Mouse (Mus musculus) testis, adult 2 months (tissue): ENCODE results near the gene Fbn1. TPM values are rescaled to one million over a fixed set of nuclear protein-coding genes. Genes with fewer than 3 reads are reported as not detected.

Experiments used
- H3K27ac ChIP-seq: fragments of 200-500 bp; 2 replicates; pipeline ENCODE4 v1.5.1; 2012; ENCODE audit warnings: low read depth, low read length; ENCODE audit not compliant: control insufficient read depth, insufficient read depth
- H3K27me3 ChIP-seq: fragments of 200-500 bp; 2 replicates; pipeline ENCODE4 v1.6.1; 2012; ENCODE audit warnings: mild to moderate bottlenecking, low read length, moderate library complexity; ENCODE audit not compliant: control insufficient read depth, insufficient read depth
- H3K36me3 ChIP-seq: fragments of 200-500 bp; 2 replicates; pipeline ENCODE4 v1.6.1; 2012; ENCODE audit warnings: mild to moderate bottlenecking, low read length; ENCODE audit not compliant: control insufficient read depth, insufficient read depth
- H3K4me1 ChIP-seq: fragments of 200-500 bp; 2 replicates; pipeline ENCODE4 v1.6.1; 2012; ENCODE audit warnings: low read length; ENCODE audit not compliant: control insufficient read depth, insufficient read depth
- H3K4me3 ChIP-seq: fragments of 200-500 bp; 2 replicates; pipeline ENCODE4 v1.5.1; 2012; ENCODE audit warnings: low read depth, mild to moderate bottlenecking, low read length, moderate library complexity, mixed read lengths; ENCODE audit not compliant: control insufficient read depth
- CTCF ChIP-seq: fragments of 200-500 bp; IDR thresholded peaks from 2 replicates; pipeline ENCODE4 v1.5.1; 2012; ENCODE audit warnings: low read depth, mild to moderate bottlenecking, inconsistent platforms, low read length, moderate library complexity; ENCODE audit not compliant: control insufficient read depth, insufficient read depth, insufficient replicate concordance
- POLR2A ChIP-seq: fragments of 200-500 bp; IDR thresholded peaks from 2 replicates; pipeline ENCODE4 v1.6.1; 2012; ENCODE audit warnings: low read depth, mild to moderate bottlenecking, inconsistent platforms, low read length, moderate library complexity; ENCODE audit not compliant: control insufficient read depth
- polyA plus RNA-seq: library from polyadenylated mRNA; depleted of rRNA; stranded (reverse); fragments of >200 nt; gene quantifications from 2 replicates; pipeline ENCODE4 v1.2.3, GENCODE M21; 2012

Gene Fbn1
- polyA plus RNA-seq, 1 experiment = 1.1 TPM

GRCm38 (mm10) chr2:125379206-125379605 lies 128.6 kb downstream of the Fbn1 start:
- Histone ChIP-seq H3K36me3 (no peaks in the 10 kb centered on the region), H3K27ac (no peak overlapping the region), H3K27me3 (no peaks in the 10 kb centered on the region), H3K4me3 (no peak overlapping the region), H3K4me1 (no peaks in the 10 kb centered on the region)
- TF ChIP-seq CTCF (no peak), POLR2A (no peak)

DNA sequence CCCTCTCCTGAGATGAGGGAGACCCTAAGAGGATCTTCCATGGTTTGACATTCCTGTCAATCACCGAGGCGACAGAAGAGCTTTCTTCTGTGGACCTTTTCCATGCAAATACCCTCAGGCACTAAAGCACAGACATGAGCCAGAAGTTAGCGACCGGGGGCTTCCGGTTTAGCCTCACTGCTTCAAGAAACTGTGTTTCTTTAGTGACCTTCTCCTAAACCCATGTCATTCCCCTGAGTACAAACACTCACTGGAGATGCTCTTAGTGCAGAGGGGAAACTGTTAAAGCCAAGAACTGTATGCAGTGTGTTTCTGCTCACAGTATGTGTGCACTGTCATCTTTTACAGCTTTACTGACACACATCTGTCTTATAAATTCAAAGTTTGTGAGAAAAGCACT lies 131.9 kb downstream of the Fbn1 start:
- Histone ChIP-seq H3K36me3 (no peaks in the 10 kb centered on the region), H3K27ac (no peak overlapping the region), H3K27me3 (no peaks in the 10 kb centered on the region), H3K4me1 (no peaks in the 10 kb centered on the region), H3K4me3 (no peak overlapping the region)
- TF ChIP-seq CTCF (no peak), POLR2A (no peak)

DNA sequence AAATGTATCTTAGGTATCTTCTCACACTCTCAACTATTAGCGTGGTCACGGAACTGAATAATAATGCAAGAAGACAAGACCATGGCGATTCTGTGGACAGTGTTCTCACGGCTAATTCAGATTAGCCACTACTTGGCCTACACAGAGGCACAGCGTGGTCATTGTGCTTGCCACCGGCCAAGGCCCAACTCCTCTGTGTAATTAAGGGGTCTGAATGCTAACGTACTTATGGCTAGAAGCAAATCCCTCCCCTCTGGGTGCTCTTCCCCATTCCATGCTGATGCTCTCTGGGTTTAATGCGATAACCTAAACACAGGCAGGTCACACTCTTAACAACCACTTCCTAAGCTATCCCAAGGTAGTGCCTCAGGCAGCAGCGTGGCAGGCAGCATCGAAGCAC lies 132.5 kb downstream of the Fbn1 start:
- no peaks in the 10 kb centered on the region for H3K36me3 ChIP-seq
- no peak overlapping the region for H3K27ac ChIP-seq
- TF ChIP-seq POLR2A (no peak), CTCF (no peak)
- no peaks in the 10 kb centered on the region for H3K27me3 ChIP-seq
- H3K4me1 ChIP-seq = no peaks in the 10 kb centered on the region
- H3K4me3 ChIP-seq = no peak overlapping the region

- no peak for TF ChIP-seq CTCF
- no peak for TF ChIP-seq POLR2A
- H3K4me3 ChIP-seq = no peak overlapping the region
- no peak overlapping the region for H3K27ac ChIP-seq
- no peaks in the 10 kb centered on the region for H3K36me3 ChIP-seq
- H3K27me3 ChIP-seq = no peaks in the 10 kb centered on the region
- no peaks in the 10 kb centered on the region for H3K4me1 ChIP-seq
Observed at GRCm38 (mm10) chr2:125369666-125370065, 138.1 kb downstream of the Fbn1 start.

GRCm38 (mm10) chr2:125368616-125369015 lies 139.2 kb downstream of the Fbn1 start:
- Histone ChIP-seq H3K36me3 (no peaks in the 10 kb centered on the region), H3K27ac (no peak overlapping the region), H3K4me1 (no peaks in the 10 kb centered on the region), H3K4me3 (no peak overlapping the region), H3K27me3 (no peaks in the 10 kb centered on the region)
- TF ChIP-seq POLR2A = no peak
- TF ChIP-seq CTCF = no peak

DNA sequence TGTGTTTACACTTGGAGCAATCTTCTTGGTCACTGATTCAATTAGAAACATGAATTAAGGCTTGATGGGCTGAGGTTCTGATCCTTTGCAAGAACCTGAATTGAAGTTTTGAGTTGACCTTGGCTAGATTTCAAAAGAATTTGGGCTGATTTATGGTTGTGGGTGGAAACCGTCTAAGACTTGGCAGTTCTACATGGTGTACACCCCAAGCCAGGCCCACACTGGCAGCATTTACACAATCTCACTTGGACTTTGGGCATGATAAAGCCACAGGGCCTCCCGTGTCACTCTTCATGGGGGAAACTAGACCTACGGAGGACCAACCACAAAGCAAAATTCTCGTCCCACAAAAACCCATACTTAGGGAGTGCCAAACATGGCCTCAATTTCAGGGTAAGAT lies 146.1 kb downstream of the Fbn1 start:
- H3K27ac ChIP-seq = no peak overlapping the region; the same call in 1 of the 2 replicates
- no peaks in the 10 kb centered on the region for H3K36me3 ChIP-seq
- H3K4me1 ChIP-seq = no peaks in the 10 kb centered on the region
- no peak overlapping the region for H3K4me3 ChIP-seq
- no peaks in the 10 kb centered on the region for H3K27me3 ChIP-seq
- TF ChIP-seq CTCF (no peak), POLR2A (no peak)

DNA sequence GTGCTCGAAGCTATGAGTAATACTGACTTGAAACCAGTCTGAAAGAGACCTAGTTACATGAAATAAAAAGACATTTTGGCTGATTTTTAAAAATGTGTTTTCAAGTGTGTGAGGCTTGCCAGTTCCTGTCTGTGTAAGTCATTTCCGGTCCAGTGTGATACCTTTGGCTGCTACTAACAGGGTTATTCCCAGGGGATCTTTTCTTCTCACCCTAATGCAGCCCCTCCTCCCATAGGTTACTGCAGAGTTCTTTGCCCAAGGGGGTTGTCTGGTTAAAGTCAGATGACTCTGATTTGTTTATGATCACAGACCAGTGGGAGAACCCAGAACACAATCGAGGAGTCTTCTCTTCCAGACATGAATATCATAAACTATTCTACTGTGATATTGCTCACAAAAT lies 151.3 kb downstream of the Fbn1 start:
- Histone ChIP-seq H3K4me1 (no peaks in the 10 kb centered on the region), H3K27ac (no peak overlapping the region), H3K27me3 (no peaks in the 10 kb centered on the region), H3K36me3 (no peaks in the 10 kb centered on the region), H3K4me3 (no peak overlapping the region)
- TF ChIP-seq CTCF (no peak), POLR2A (no peak)

- no peaks in the 10 kb centered on the region for H3K4me1 ChIP-seq
- TF ChIP-seq POLR2A = no peak
- TF ChIP-seq CTCF = no peak
- H3K4me3 ChIP-seq = no peak overlapping the region
- H3K27ac ChIP-seq = no peak overlapping the region
- no peaks in the 10 kb centered on the region for H3K27me3 ChIP-seq
- no peaks in the 10 kb centered on the region for H3K36me3 ChIP-seq
Observed at GRCm38 (mm10) chr2:125356068-125356467, 151.7 kb downstream of the Fbn1 start.

DNA sequence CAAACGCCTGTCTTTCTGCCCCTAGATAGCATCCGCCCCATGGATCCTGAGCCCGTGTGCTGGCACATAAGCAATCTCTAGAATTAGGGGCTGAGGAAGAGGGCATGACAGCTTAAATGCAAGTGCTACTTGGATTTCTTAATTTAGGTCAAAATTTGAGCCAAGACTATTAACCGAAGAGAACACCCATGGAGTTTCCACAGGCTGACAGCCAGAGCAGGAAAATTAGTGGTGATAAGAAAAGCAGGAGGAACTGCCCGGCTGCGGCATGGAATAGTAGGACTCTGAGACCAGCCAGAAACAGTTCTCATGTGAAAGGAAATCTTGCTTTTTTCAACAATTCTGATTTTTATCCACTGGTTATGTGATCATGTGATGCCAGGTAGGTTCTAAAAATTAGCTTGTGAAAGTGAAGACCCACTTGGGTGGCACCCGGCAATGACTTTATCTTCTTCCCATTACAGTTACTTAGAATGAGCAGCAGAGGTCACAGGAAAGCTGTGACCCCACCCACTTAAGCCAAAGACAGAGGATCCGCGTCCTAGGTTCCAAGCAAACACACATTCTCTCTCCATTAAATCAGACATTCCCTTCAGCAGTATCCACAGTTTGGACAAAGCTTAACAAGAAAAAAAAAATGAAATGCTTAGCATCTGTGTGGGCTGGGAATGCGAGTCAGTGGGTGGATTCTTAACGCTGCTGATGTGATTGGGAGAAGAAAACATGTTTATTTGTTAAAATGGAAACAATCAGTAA lies 152.4 kb downstream of the Fbn1 start:
- no peaks in the 10 kb centered on the region for H3K4me1 ChIP-seq
- TF ChIP-seq CTCF (no peak), POLR2A (no peak)
- no peaks in the 10 kb centered on the region for H3K27me3 ChIP-seq
- H3K27ac ChIP-seq = no peak overlapping the region
- H3K4me3 ChIP-seq = no peak overlapping the region
- no peaks in the 10 kb centered on the region for H3K36me3 ChIP-seq
